Mouse (Mus musculus) layer of hippocampus, postnatal 14 days (tissue): Measurements from ENCODE around the gene Ampd2. TPM values are rescaled to one million over a fixed set of nuclear protein-coding genes. Genes with fewer than 3 reads are reported as not detected.

Experiments
- total RNA-seq, 2 experiments: library from RNA; stranded (reverse); gene quantifications; 2 replicates each; pipeline ENCODE4 v1.2.3; 2021

Gene Ampd2
- total RNA-seq, 2 experiments from 2014 or later: 55.6 to 58.8 TPM

Other genes starting within 250 kb of the Ampd2 start
- not detected for gene Eps8l3, start 209.4 kb downstream of the Ampd2 start, total RNA-seq
- gene Gstm5, start 190.8 kb downstream of the Ampd2 start, total RNA-seq: 100 to 1,000 TPM; 229 to 240 TPM
- 10 to 100 TPM; 88.4 to 91.6 TPM for gene Gstm7, start 154.8 kb downstream of the Ampd2 start, total RNA-seq
- 1 to 10 TPM; 7.8 to 9.8 TPM for gene Gstm6, start 142.9 kb downstream of the Ampd2 start, total RNA-seq
- not detected for gene Gstm3, start 117.4 kb downstream of the Ampd2 start, total RNA-seq
- gene Gstm2, start 100.2 kb downstream of the Ampd2 start, total RNA-seq: 1 to 10 TPM; 2.2 to 4.0 TPM
- gene Gstm1, start 68.7 kb downstream of the Ampd2 start, total RNA-seq: 100 to 1,000 TPM; 151 to 159 TPM
- 10 to 100 TPM; 11.3 to 13.2 TPM for gene Gstm4, start 41.8 kb downstream of the Ampd2 start, total RNA-seq
- not detected for gene Gnat2, start 6.1 kb upstream of the Ampd2 start, total RNA-seq
- 10 to 100 TPM; 38.1 to 44.4 TPM for gene Gnai3, start 59.5 kb upstream of the Ampd2 start, total RNA-seq
- gene Gpr61, start 68.2 kb upstream of the Ampd2 start, total RNA-seq: 10 to 100 TPM; 14.4 to 15.2 TPM
- gene Amigo1, start 99.7 kb upstream of the Ampd2 start, total RNA-seq: 10 to 100 TPM; 47.2 to 49.0 TPM
- gene Cyb561d1, start 114.6 kb upstream of the Ampd2 start, total RNA-seq: 10 to 100 TPM; 11.5 to 12.4 TPM
- gene Atxn7l2, start 124.3 kb upstream of the Ampd2 start, total RNA-seq: 10 to 100 TPM; 20.9 to 24.4 TPM
- gene Sypl2, start 140.0 kb upstream of the Ampd2 start, total RNA-seq: 1 to 10 TPM; 1.8 to 2.6 TPM
- gene Psma5, start 170.3 kb upstream of the Ampd2 start, total RNA-seq: 10 to 100 TPM; 77.2 to 80.1 TPM
- 100 to 1,000 TPM; 255 to 268 TPM for gene Sort1, start 197.4 kb upstream of the Ampd2 start, total RNA-seq